Mouse (Mus musculus): ENCODE measurements around the gene Rtel1.

GRCm38 (mm10) chr2:181381631-181382306 lies 62.2 kb downstream of the Rtel1 start:
- TF ChIP-seq POLR2A (IDR thresholded peaks at IDR 0.05; ENCODE audit: borderline replicate concordance, extremely low read depth, low read depth, low read length) = no peak
- TF ChIP-seq CTCF (IDR thresholded peaks at IDR 0.05; ENCODE audit: insufficient read depth, low read length) = no peak
